ENCODE assay signal across 35 mouse cellular contexts in the genomic region with DNA sequence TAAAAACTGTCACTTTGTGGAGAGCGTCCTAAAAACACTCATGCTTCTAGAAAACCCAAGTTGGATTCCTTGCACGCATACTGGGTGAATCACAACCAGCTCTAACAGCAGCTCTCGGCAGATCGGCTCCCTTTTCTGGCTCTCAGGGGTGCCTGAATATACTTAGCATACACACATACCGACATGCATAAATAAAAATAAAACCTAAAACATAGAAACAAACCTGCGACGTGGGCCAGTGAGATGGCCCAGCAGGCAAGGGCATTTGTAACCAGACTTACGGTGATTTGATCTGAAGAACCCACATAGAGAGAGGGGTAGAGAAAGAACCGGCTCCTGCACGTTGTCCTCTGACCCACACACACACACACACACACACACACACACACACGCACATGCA. TPM values are rescaled to one million over a fixed set of nuclear protein-coding genes. Genes with fewer than 3 reads are reported as not detected.
"Had no signal": no experiment of that assay in that cellular context is flagged by ENCODE, and none has a peak within 500 bp of the region (broad histone marks: within the 10 kb centered on the region; RNA-seq: fewer than 3 reads in every experiment).

No protein-coding gene starts in this region.

- H3K4me3 ChIP-seq: gastrocnemius, adult 2 months; heart, embryonic 12.5 days; hindbrain, embryonic 13.5 days; hindbrain, embryonic 15.5 days; kidney, embryonic 15.5 days; limb, embryonic 13.5 days; limb, embryonic 15.5 days; liver, embryonic 12.5 days had no signal

- H3K4me2 ChIP-seq: heart, embryonic 12.5 days; hindbrain, embryonic 13.5 days; hindbrain, embryonic 15.5 days; kidney, embryonic 15.5 days; limb, embryonic 13.5 days; limb, embryonic 15.5 days; liver, embryonic 12.5 days had no signal

- DNase-seq: gastrocnemius, adult 2 months; gastrocnemius, postnatal 14 days; gastrocnemius, postnatal 36 days; heart, adult 18-20 months; heart, postnatal 10 days; heart, postnatal 36 days; kidney, adult 11 months; kidney, adult 2 months; kidney, adult 9 months; kidney, postnatal 14 days; kidney, postnatal 36 days; layer of hippocampus, adult 9-11 months; layer of hippocampus, postnatal 36 days; left cerebral cortex, postnatal 4 days had no signal

- H3K27ac ChIP-seq: gastrocnemius, adult 2 months; hindbrain, embryonic 13.5 days; hindbrain, embryonic 15.5 days; hindbrain, postnatal 0 days; kidney, embryonic 15.5 days; kidney, postnatal 0 days; limb, embryonic 13.5 days; limb, embryonic 15.5 days; liver, embryonic 12.5 days; liver, embryonic 14.5 days had no signal

- H3K4me1 ChIP-seq: kidney, embryonic 15.5 days; liver, embryonic 12.5 days had no signal

- H3K9me3 ChIP-seq: heart, embryonic 12.5 days; hindbrain, embryonic 13.5 days; hindbrain, embryonic 15.5 days; kidney, embryonic 15.5 days; limb, embryonic 13.5 days; limb, embryonic 15.5 days; liver, embryonic 12.5 days had no signal

- H3K9ac ChIP-seq: heart, embryonic 12.5 days; hindbrain, embryonic 13.5 days; hindbrain, embryonic 15.5 days; kidney, embryonic 15.5 days; limb, embryonic 13.5 days; limb, embryonic 15.5 days; liver, embryonic 12.5 days; liver, embryonic 14.5 days had no signal

- H3K27me3 ChIP-seq: heart, embryonic 12.5 days; hindbrain, embryonic 15.5 days; kidney, embryonic 15.5 days; limb, embryonic 13.5 days; limb, embryonic 15.5 days; liver, embryonic 12.5 days had no signal

- H3K36me3 ChIP-seq: heart, embryonic 12.5 days; hindbrain, embryonic 13.5 days; hindbrain, embryonic 15.5 days; kidney, embryonic 15.5 days; limb, embryonic 13.5 days; limb, embryonic 15.5 days; liver, embryonic 12.5 days had no signal

- ATAC-seq: hindbrain, postnatal 0 days; intestine, embryonic 16.5 days; liver, embryonic 12.5 days had no signal

RNA-seq across cellular contexts. Expression of a gene that starts 17.9 kb away (rescaled TPM):
- total RNA-seq: gastrocnemius, adult 2 months; gastrocnemius, postnatal 14 days; gastrocnemius, postnatal 36 days; heart, adult 8-10 months; heart, postnatal 36 days; hematopoietic stem cell, adult 5-6 weeks; hindbrain, postnatal 0 days; layer of hippocampus, adult 18-20 months; layer of hippocampus, adult 8-10 months; layer of hippocampus, postnatal 14 days; layer of hippocampus, postnatal 36 days; left cerebral cortex, adult 18-20 months; left cerebral cortex, postnatal 25 days; liver, adult 2 months had no signal
- polyA plus RNA-seq: hindbrain, postnatal 0 days; kidney, postnatal 0 days; large intestine, adult 2 months; liver, adult 2 months; liver, embryonic 12.5 days; liver, embryonic 14.5 days; liver, embryonic 16.5 days had no signal
